Mouse (Mus musculus) left cerebral cortex, postnatal 14 days (tissue): ENCODE data around the gene Ccdc7a. TPM values are rescaled to one million over a fixed set of nuclear protein-coding genes. Genes with fewer than 3 reads are reported as not detected.

Experiments used
- DNase-seq, 2 experiments: peaks; one replicate each; pipeline ENCODE4 v3.0.0; 2021 to 2022; ENCODE audit warnings: low spot score in 2 of 2, mixed read lengths in 1 of 2
- intact Hi-C: fragments of 180-260 bp; cut with DNase I; formaldehyde crosslinking; loops from one replicate; pipeline ENCODE4 v1.15.1; 2025
- total RNA-seq, 2 experiments: library from RNA; stranded (reverse); gene quantifications; 2 replicates each; pipeline ENCODE4 v1.2.3; 2021

Ccdc7a gene
- total RNA-seq, 2 experiments from 2014 or later, result not detected

DNA sequence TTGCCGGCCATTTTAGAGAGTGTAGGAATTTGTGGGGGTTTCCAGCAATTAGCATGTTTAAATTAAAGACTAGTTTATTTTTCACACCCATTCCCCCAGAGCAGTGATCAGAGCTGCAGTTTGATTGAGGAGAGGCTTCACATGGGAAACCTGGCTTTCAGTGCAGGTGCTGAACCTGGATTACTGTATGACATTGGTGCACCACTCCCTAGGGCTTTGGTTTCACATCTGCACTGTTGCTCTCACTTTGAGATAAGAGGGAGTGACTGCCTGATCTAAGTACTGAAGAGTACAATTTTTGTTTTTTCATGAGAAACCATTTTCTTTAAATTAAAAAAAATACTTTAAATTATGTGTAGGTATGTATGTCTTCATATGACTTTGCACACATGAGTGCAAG, 375.3 kb downstream of the Ccdc7a start:
- no peak for DNase-seq
- intact Hi-C loops, result no loop called here

DNA sequence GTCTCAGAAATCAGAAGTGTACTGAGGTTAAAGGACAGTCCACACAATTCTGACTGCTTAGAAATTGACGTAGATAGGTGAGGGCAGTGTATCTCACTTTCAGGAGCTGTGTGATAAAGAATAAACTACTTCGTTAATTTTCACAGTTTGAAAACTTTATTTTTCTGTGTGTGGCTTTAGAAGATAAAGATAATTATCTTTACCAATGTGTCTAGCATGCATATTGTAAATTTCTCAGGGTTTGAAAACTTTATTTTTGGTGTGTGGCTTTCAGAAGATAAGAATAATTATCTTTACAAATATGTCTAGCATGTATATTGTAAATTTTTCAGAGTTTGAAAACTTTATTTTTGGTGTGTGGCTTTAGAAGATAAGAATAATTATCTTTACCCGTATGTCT, 376.6 kb downstream of the Ccdc7a start:
- DNase-seq, result no peak
- intact Hi-C loops, result no loop called here

DNA sequence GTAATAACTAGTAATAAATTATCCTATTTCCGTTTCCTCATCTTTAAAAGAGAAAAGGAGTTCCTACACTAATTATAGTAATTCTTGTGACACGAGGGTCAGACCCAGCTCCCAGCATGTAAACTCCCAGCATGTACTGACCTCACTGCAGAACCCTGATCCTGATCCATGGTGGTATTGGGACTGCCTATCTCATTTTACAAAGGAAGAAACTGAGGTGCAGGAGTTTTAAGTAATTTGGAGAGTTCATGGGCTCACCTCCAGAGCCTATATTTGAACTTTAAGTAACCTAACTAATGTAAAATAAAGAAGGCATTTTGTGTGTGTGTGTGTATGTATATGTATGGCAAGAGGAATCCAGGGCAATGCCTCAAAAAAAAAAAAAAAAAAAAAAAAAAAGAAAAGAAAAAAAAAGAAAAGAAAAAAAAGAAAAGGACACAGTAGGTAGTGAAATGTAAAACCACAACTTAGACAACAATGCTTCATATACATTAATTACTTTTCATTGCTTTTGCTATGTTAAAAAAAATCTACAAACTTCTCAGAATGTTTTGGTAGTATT, 378.8 kb downstream of the Ccdc7a start:
- intact Hi-C loops, result no loop called here
- no peak for DNase-seq

DNA sequence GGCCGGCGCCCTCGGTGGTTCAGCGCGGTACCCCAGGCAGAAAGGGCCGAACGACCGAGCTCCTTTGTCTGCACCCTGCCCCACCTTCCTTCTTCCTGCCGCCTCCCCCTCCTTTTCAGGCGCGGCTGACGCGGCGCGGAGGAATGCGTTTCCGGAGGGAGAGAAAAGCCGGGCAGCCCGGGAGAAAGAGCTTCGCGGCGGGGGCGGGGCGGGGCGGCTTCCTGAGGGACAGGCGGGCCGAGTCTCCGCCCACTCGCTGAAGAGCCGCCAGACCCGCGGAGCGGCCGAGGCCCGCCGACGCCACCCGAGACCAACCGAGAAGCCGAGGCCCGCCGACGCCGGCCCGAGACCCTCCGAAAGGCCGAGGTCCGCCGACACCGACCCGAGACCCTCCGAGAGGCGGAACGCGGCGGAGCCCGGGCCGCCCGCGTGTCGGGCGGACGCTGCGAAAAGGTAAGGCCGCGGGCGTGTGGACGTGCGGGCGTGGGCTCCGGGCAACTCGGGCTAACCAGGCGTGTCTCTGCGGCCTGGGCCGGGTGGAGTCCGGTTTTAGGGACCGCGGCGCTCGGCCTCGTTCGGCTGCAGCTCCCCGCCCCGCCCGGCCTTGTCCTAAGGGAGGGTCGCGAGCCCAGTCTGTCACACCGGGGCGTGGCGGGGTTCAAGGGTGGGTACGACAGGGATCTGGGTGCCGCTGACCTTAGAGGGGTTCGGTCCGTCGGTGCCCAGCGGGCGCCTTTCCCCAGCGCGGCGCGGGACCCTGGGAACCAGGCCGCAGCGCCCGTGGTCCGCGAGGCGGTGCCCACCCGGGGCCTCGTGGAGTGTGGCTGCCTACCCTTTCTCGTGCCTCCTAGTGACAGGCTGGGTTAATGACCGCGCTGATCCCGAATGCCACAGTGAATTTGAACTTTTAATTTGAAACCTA, 379.5 kb downstream of the Ccdc7a start, which contains the start of gene Itgb1:
Gene Itgb1 (plus strand): TSS at position 148 of the 922 bp plus-strand sequence.
- DNase-seq, result peak; percentile 91 to 93
- intact Hi-C loops, result loop anchor here (2.0 kb wide), 1 partner anchor 33 kb away; no protein-coding TSS in a partner anchor

DNA sequence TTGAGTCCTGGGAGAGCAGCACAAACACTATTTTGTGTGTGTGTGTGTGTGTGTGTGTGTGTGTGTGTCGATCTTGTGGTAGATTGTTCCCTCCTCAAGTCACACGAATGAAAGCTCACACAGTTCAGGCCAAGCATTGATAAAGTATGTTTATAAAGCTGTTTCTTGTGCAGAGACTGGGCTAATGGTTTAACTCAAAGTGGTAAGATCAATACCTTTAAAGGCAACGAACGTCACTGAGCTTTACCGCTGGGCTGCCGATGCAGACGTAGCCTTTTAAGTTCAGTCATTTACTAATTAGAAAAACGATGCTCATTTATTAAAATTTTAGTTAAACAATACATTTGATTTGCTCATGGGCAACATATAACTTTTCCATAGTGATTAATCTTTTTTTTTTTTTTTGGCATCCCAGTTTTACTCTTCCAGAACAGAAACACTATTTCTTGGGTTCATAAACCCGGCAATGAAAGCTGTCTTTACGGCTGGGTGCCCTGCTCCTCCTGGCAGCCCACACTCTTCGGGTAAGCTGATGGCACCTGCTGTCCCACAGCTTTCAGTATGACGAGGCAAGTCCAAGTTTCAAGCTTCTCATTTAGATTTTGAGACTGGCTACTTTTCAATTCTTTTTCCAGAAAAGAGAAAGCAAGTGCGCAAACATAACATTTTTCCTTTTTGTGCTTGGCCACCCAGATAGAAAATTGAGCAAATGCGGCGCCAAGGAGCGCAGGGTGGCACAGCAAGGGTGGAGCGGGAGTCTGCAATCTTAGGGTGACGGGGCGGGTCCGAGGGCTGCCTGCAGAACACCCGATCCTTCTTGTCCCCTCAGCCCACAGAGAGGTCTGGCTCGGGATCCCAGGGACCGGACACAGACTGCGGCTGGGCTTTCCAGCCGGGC, 380.5 kb downstream of the Ccdc7a start:
- intact Hi-C loops, result loop anchor here (2.0 kb wide), 1 partner anchor 32 kb away; no protein-coding TSS in a partner anchor
- no peak for DNase-seq

Other genes with a start within 250 kb of the Ccdc7a start
- not detected for gene Ccdc7b, start 1.6 kb upstream of the Ccdc7a start, total RNA-seq
- not detected for gene Gm10999, start 66.1 kb upstream of the Ccdc7a start, total RNA-seq
- 10 to 100 TPM; 21.6 to 22.0 TPM for gene 2610044O15Rik8, start 168.9 kb upstream of the Ccdc7a start, total RNA-seq